Mouse (Mus musculus) erythroblast, embryonic 14.5 days (primary cell): ENCODE results near the gene P2rx6. TPM values are rescaled to one million over a fixed set of nuclear protein-coding genes. Genes with fewer than 3 reads are reported as not detected.
"Not testable (repeated sequence)": the region's sequence is repeated elsewhere in the genome, so short reads cannot be mapped to it uniquely, and the experiment has no call there.

ENCODE experiments used
- H3K27me3 ChIP-seq: 2 replicates; pipeline ENCODE4 v1.6.1; 2012; ENCODE audit warnings: inconsistent platforms; ENCODE audit not compliant: control insufficient read depth
- H3K36me3 ChIP-seq: 2 replicates; pipeline ENCODE4 v1.6.1; 2012; ENCODE audit warnings: mild to moderate bottlenecking, inconsistent platforms; ENCODE audit not compliant: control insufficient read depth
- H3K4me1 ChIP-seq: 2 replicates; pipeline ENCODE4 v1.6.1; 2012; ENCODE audit warnings: inconsistent platforms; ENCODE audit not compliant: control insufficient read depth
- H3K4me3 ChIP-seq: replicated peaks from 2 replicates; pipeline ENCODE3; 2012; ENCODE audit warnings: moderate library complexity, mild to moderate bottlenecking, inconsistent platforms
- H3K9me3 ChIP-seq: 2 replicates; pipeline ENCODE4 v1.6.1; 2012; ENCODE audit warnings: low read length, inconsistent platforms, mixed read lengths; ENCODE audit not compliant: control insufficient read depth
- GATA1 ChIP-seq: IDR thresholded peaks from 2 replicates; pipeline ENCODE4 v1.6.1; 2012; ENCODE audit warnings: low read length, inconsistent platforms, mixed read lengths
- TAL1 ChIP-seq: IDR thresholded peaks from 3 replicates; pipeline ENCODE4 v1.6.1; 2012; ENCODE audit warnings: low read length, inconsistent platforms, mixed read lengths
- polyA plus RNA-seq: library from polyadenylated mRNA; stranded (reverse); fragments of >175 nt; gene quantifications from 2 replicates; pipeline ENCODE4 v1.2.3, GENCODE M21; 2012

P2rx6 gene
- polyA plus RNA-seq, 1 experiment: not detected

- peaks cover 28% of the 10 kb centered on the region for H3K4me1 ChIP-seq
- H3K4me3 ChIP-seq: no peak overlapping the region
- H3K36me3 ChIP-seq: peaks cover 23% of the 10 kb centered on the region
- peaks cover 3% of the 10 kb centered on the region; the same call in 1 of the 2 replicates for H3K27me3 ChIP-seq
- no peak for TF ChIP-seq TAL1
- no peak for TF ChIP-seq GATA1
- peaks cover 2% of the 10 kb centered on the region; the same call in 1 of the 2 replicates for H3K9me3 ChIP-seq
Observed at GRCm38 (mm10) chr16:17532271-17532670, 29.4 kb upstream of the P2rx6 start.

DNA sequence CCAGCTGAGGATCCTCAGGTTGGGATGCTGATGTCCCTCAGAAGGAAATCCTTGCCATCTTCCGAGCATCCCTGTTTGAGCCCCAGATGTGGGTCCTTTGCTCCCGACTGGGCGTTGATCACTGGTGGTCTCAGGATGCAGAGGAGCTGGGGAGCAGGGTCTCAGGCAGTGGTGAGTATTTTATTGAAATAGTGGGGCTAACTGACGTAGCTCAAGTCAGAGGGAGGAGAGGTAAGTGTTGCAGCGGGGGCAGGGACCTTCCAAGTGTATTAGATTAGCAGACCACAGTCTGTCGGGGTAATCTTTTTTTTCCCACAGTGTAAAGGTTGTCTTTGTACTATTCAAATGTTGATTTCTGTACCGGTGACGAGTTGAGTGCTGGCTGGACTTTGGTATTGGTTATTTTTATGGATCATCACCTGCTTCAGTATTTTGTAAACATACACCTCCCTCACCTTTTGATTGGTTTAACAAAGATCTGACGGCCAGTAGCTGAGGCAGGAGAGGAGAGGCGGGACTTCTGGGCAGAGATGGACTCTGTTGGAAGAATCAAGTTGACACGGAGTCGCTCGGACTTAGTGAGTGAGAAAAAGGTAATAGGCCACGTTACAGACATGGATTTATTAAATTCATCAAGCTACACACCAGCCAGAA is 28.9 kb upstream of the P2rx6 start:
- Histone ChIP-seq H3K9me3 (peaks cover 2% of the 10 kb centered on the region; the same call in 1 of the 2 replicates), H3K27me3 (peaks cover 3% of the 10 kb centered on the region; the same call in 1 of the 2 replicates), H3K4me3 (no peak overlapping the region), H3K4me1 (peaks cover 28% of the 10 kb centered on the region), H3K36me3 (peaks cover 18% of the 10 kb centered on the region)
- TF ChIP-seq GATA1 (no peak), TAL1 (no peak)

DNA sequence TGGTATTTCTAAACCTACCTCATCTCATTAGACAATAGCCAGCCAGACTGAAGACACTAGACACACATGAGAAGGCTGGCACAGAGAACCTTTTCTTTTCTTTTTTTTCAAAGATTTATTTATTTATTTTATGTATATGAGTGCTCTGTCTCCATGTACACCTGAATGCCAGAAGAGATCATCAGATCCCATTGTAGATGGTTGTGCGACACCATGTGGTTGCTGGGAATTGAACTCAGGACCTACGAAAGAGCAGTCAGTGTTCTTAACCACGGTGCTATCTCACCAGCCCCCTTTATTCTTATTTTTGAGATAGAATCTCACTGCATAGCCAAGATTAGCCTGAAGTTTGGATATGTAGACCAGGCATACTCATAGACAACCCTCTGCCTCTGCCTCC is 25.1 kb upstream of the P2rx6 start:
- TF ChIP-seq GATA1: no peak
- TF ChIP-seq TAL1: no peak
- no peaks in the 10 kb centered on the region for H3K36me3 ChIP-seq
- peaks cover 15% of the 10 kb centered on the region for H3K27me3 ChIP-seq
- H3K9me3 ChIP-seq: peaks cover 2% of the 10 kb centered on the region; the same call in 1 of the 2 replicates
- peaks cover 5% of the 10 kb centered on the region for H3K4me1 ChIP-seq
- H3K4me3 ChIP-seq: no peak overlapping the region

DNA sequence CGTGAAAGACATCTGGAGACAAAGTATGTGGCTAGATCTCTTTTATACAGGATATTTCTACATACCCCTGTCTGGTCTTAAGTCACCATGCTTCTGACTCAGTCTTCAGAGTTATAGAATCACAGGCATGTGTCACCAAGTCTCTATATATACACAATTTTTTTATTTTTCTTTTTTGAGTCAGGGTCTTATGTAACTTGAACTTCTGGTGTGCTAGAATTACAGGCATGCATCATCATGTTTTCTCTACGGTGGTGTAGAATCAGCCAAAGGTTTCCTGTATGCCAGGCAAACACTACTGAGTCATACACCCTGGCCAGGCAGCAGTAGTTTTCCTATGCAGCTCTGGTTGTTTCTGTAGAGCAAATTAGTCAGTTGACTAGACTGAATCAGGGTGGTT is 19.1 kb upstream of the P2rx6 start:
- Histone ChIP-seq H3K4me1 (no peaks in the 10 kb centered on the region), H3K9me3 (peaks cover 2% of the 10 kb centered on the region; the same call in 1 of the 2 replicates), H3K4me3 (no peak overlapping the region), H3K36me3 (no peaks in the 10 kb centered on the region), H3K27me3 (peaks cover 28% of the 10 kb centered on the region)
- TF ChIP-seq GATA1: no peak
- no peak for TF ChIP-seq TAL1

GRCm38 (mm10) chr16:17552837-17553236 is 8.8 kb upstream of the P2rx6 start:
- TF ChIP-seq TAL1 (no peak), GATA1 (no peak)
- Histone ChIP-seq H3K9me3 (no peaks in the 10 kb centered on the region), H3K27me3 (no peaks in the 10 kb centered on the region; the same call in 1 of the 2 replicates), H3K36me3 (no peaks in the 10 kb centered on the region), H3K4me3 (no peak overlapping the region), H3K4me1 (peaks cover 29% of the 10 kb centered on the region)

DNA sequence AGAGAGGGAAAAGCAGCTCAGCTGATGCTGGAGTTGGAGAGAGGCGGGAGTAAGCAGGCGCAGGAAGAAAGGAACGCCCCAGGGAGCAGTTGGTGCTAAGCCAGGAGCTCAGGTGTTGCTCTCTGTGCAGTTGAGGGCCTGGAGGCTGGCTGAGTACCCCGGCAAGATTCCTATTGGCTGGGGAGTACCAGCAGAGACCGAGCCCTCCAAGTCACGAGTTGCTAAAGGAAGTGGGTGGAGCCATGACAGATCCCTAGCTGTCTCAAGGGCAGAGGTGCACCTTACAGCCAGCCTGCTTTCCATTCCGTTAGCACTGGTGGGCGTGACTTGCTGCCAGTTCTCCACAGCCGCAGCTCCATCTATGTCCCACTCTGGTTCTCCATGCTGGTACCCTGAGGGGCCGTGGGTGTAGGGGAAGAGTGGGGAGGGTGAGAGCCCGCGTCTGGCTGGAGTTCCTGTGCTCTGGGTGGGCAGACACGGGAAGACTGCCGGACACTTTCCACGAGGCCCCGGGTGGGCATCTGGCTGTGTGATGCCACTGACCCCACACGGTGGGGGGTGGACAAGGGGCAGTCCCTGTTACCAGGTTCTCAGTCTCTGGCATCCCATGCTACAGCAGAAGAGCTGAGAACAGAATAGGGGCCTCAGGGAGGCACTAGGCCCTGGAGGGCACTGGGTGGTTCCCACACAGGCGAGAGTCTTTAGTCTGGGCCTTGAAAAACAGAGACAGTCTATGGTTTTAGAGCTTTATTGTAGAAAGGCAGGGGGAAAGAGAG is 7.6 kb upstream of the P2rx6 start:
- Histone ChIP-seq H3K4me1 (peaks cover 41% of the 10 kb centered on the region), H3K27me3 (peaks cover 10% of the 10 kb centered on the region)

GRCm38 (mm10) chr16:17554702-17555101 is 7.0 kb upstream of the P2rx6 start:
- H3K36me3 ChIP-seq, H3K9me3 ChIP-seq: not testable (repeated sequence)
- H3K27me3 ChIP-seq: peaks cover 16% of the 10 kb centered on the region
- TF ChIP-seq GATA1: peak; percentile 50; the same call in 1 of the 2 replicates
- H3K4me3 ChIP-seq: peak overlapping the region; percentile 58
- peaks cover 43% of the 10 kb centered on the region for H3K4me1 ChIP-seq

More for the DNA sequence above, 7.6 kb upstream of the P2rx6 start:
- H3K36me3 ChIP-seq: no peaks in the 10 kb centered on the region
- peak overlapping the region; percentile 58 for H3K4me3 ChIP-seq
- TF ChIP-seq GATA1: no peak
- no peak for TF ChIP-seq TAL1
- no peaks in the 10 kb centered on the region for H3K9me3 ChIP-seq

- no peaks in the 10 kb centered on the region for H3K9me3 ChIP-seq
- peaks cover 46% of the 10 kb centered on the region for H3K4me1 ChIP-seq
- no peak overlapping the region for H3K4me3 ChIP-seq
- H3K36me3 ChIP-seq: no peaks in the 10 kb centered on the region
- H3K27me3 ChIP-seq: peaks cover 31% of the 10 kb centered on the region
- no peak for TF ChIP-seq GATA1
- no peak for TF ChIP-seq TAL1
Observed at GRCm38 (mm10) chr16:17556180-17556579, 5.5 kb upstream of the P2rx6 start.

- TF ChIP-seq GATA1: no peak
- TF ChIP-seq TAL1: no peak
- Histone ChIP-seq H3K36me3 (no peaks in the 10 kb centered on the region), H3K4me1 (peaks cover 49% of the 10 kb centered on the region), H3K9me3 (no peaks in the 10 kb centered on the region), H3K27me3 (peaks cover 38% of the 10 kb centered on the region), H3K4me3 (no peak overlapping the region)
Observed at GRCm38 (mm10) chr16:17556907-17557306, 4.8 kb upstream of the P2rx6 start.
